Mouse (Mus musculus): ENCODE data around the gene Rgs10.

GRCm38 (mm10) chr7:128366654-128367053, 51.9 kb downstream of the Rgs10 start:
- TF ChIP-seq POLR2A (IDR thresholded peaks at IDR 0.05; ENCODE audit: insufficient read length, low read depth), result no peak
- no peak for TF ChIP-seq USF1 (IDR thresholded peaks at IDR 0.05; ENCODE audit: low read depth)

Measured in myocyte (in vitro differentiated cells).